ENCODE assay signal across 9 mouse cellular contexts in genomic region chr7:139944291-139945240, GRCm38 (mm10). TPM values are rescaled to one million over a fixed set of nuclear protein-coding genes. Genes with fewer than 3 reads are reported as not detected.
A peak's percentile ranks its signal among the peaks of the same experiment; 100 is the strongest.
DNase-seq lines count a peak whose midpoint lies in the region; ATAC-seq lines count a peak whose summit lies in the region.
"Had no signal": no experiment of that assay in that cellular context is flagged by ENCODE, and none has a peak within 500 bp of the region (broad histone marks: within the 10 kb centered on the region; RNA-seq: fewer than 3 reads in every experiment).

No protein-coding gene starts in this region.

- DNase-seq in heart, adult 8-10 months (ENCODE audit: low spot score) = no peak
- DNase-seq in ES-CJ7 (ENCODE audit: low read depth, low spot score) = peak; percentile 59
- DNase-seq in left cerebral cortex, postnatal 4 days = no peak
- no peak for DNase-seq in adrenal gland, adult 8-10 months
- DNase-seq in cerebellum, postnatal 36 days = no peak

- peak overlapping the region; percentile 66 for H3K4me2 ChIP-seq in heart, embryonic 11.5 days
- peak overlapping the region; percentile 54 for H3K4me2 ChIP-seq in hindbrain, embryonic 13.5 days
- H3K4me2 ChIP-seq in midbrain, embryonic 12.5 days (replicated peaks) = peak overlapping the region; percentile 48

- intact Hi-C loops in left cerebral cortex, postnatal 4 days (cut with DNase I) = no loop called here

- ATAC-seq in heart, embryonic 11.5 days (replicated peaks; ENCODE audit: insufficient number of reproducible peaks, low FRiP score, low TSS enrichment) = no peak
- ATAC-seq in hindbrain, embryonic 13.5 days (ENCODE audit: low FRiP score) = no peak
- ATAC-seq in midbrain, embryonic 12.5 days (ENCODE audit: low FRiP score, low read depth) = no peak

- WGBS in heart, embryonic 11.5 days (ENCODE audit: insufficient replicate concordance) = 3% methylated on average over 68 of the region's 68 CpGs
- 3% methylated on average over 67 of the region's 68 CpGs for whole genome bisulfite sequencing in hindbrain, embryonic 13.5 days
- WGBS in midbrain, embryonic 12.5 days = 3% methylated on average over 68 of the region's 68 CpGs

- H3K4me3 ChIP-seq in heart, embryonic 11.5 days (ENCODE audit: low read depth, low read length) = peak overlapping the region; percentile 35
- H3K4me3 ChIP-seq in hindbrain, embryonic 13.5 days = peak overlapping the region; percentile 35
- H3K4me3 ChIP-seq in midbrain, embryonic 12.5 days = peak overlapping the region; percentile 35

- H3K36me3 ChIP-seq in heart, embryonic 11.5 days (ENCODE audit: control insufficient read depth, insufficient read depth, low read length) = no peaks in the 10 kb centered on the region
- no peaks in the 10 kb centered on the region for H3K36me3 ChIP-seq in hindbrain, embryonic 13.5 days
- no peaks in the 10 kb centered on the region for H3K36me3 ChIP-seq in midbrain, embryonic 12.5 days

- peaks cover under 1% of the 10 kb centered on the region; the same call in 1 of the 2 replicates for H3K4me1 ChIP-seq in heart, embryonic 11.5 days (ENCODE audit: control insufficient read depth, insufficient read depth, low read length)
- peaks cover 15% of the 10 kb centered on the region for H3K4me1 ChIP-seq in hindbrain, embryonic 13.5 days (replicated peaks)
- peaks cover 14% of the 10 kb centered on the region; the same call in 1 of the 2 replicates for H3K4me1 ChIP-seq in midbrain, embryonic 12.5 days

- no peaks in the 10 kb centered on the region for H3K9me3 ChIP-seq in heart, embryonic 11.5 days (replicated peaks; ENCODE audit: control insufficient read depth, low read length)
- no peaks in the 10 kb centered on the region for H3K9me3 ChIP-seq in hindbrain, embryonic 13.5 days
- no peaks in the 10 kb centered on the region for H3K9me3 ChIP-seq in midbrain, embryonic 12.5 days

- H3K9ac ChIP-seq in heart, embryonic 11.5 days (ENCODE audit: low read depth, low read length) = no peak overlapping the region
- peak overlapping the region; percentile 58 for H3K9ac ChIP-seq in hindbrain, embryonic 13.5 days
- no peak overlapping the region for H3K9ac ChIP-seq in midbrain, embryonic 12.5 days (replicated peaks)

- peaks cover 76% of the 10 kb centered on the region for H3K27me3 ChIP-seq in heart, embryonic 11.5 days (ENCODE audit: control insufficient read depth, insufficient read depth, low read length)
- peaks cover 95% of the 10 kb centered on the region for H3K27me3 ChIP-seq in hindbrain, embryonic 13.5 days
- H3K27me3 ChIP-seq in midbrain, embryonic 12.5 days = peaks cover 97% of the 10 kb centered on the region

- H3K27ac ChIP-seq in heart, embryonic 11.5 days (ENCODE audit: low read depth, low read length) = no peak overlapping the region
- no peak overlapping the region for H3K27ac ChIP-seq in hindbrain, embryonic 13.5 days
- H3K27ac ChIP-seq in midbrain, embryonic 12.5 days (replicated peaks) = no peak overlapping the region

RNA-seq across cellular contexts. Expression of gene Utf1, which starts 1.0 kb away (rescaled TPM):
- not detected in 2 replicates for polyA plus RNA-seq in heart, embryonic 11.5 days (2014; fragmentation: Nextera tagmentation; extraction: Ambion mirVana)
- total RNA-seq in heart, adult 8-10 months (2022) = not detected
- not detected in 2 replicates for polyA plus RNA-seq in hindbrain, embryonic 13.5 days (2015; fragmentation: Nextera tagmentation; extraction: Ambion mirVana)
- not detected in 2 replicates for polyA plus RNA-seq in midbrain, embryonic 12.5 days (2016; fragmentation: Nextera tagmentation; extraction: Ambion mirVana)
- total RNA-seq in left cerebral cortex, postnatal 4 days (2021) = not detected
- total RNA-seq in adrenal gland, adult 8-10 months (2022) = not detected
- polyA plus RNA-seq: C2C12 had no signal

RNA-seq across cellular contexts. Expression of gene 6430531B16Rik, which starts 34.0 kb away (rescaled TPM):
- polyA plus RNA-seq in heart, embryonic 11.5 days (2014; fragmentation: Nextera tagmentation; extraction: Ambion mirVana) = 0.21 and 0.29 TPM in 2 replicates
- not detected for total RNA-seq in heart, adult 8-10 months (2022)
- 0.91 and 1.2 TPM in 2 replicates for polyA plus RNA-seq in hindbrain, embryonic 13.5 days (2015; fragmentation: Nextera tagmentation; extraction: Ambion mirVana)
- 0.45 and 0.52 TPM in 2 replicates for polyA plus RNA-seq in midbrain, embryonic 12.5 days (2016; fragmentation: Nextera tagmentation; extraction: Ambion mirVana)
- total RNA-seq in left cerebral cortex, postnatal 4 days (2021) = under 1 TPM; 0.66 to 0.83 TPM
- total RNA-seq in adrenal gland, adult 8-10 months (2022) = 1 to 10 TPM in 1 of 4 experiments, under 1 TPM in 2, not detected in 1; 0.31 to 1.1 (median 0.83) TPM

RNA-seq across cellular contexts. Expression of gene Adam8, which starts 47.8 kb away (rescaled TPM):
- 1.0 and 1.4 TPM in 2 replicates for polyA plus RNA-seq in heart, embryonic 11.5 days (2014; fragmentation: Nextera tagmentation; extraction: Ambion mirVana)
- total RNA-seq in heart, adult 8-10 months (2022) = 1 to 10 TPM in 2 of 4 experiments, under 1 TPM in 2; 0.25 to 1.8 (median 0.95) TPM
- 3.9 and 5.3 TPM in 2 replicates for polyA plus RNA-seq in hindbrain, embryonic 13.5 days (2015; fragmentation: Nextera tagmentation; extraction: Ambion mirVana)
- 3.6 and 3.9 TPM in 2 replicates for polyA plus RNA-seq in midbrain, embryonic 12.5 days (2016; fragmentation: Nextera tagmentation; extraction: Ambion mirVana)
- total RNA-seq in left cerebral cortex, postnatal 4 days (2021) = 1 to 10 TPM; 2.4 to 2.6 TPM
- total RNA-seq in adrenal gland, adult 8-10 months (2022) = 1 to 10 TPM; 1.8 to 5.9 (median 4.4) TPM

RNA-seq across cellular contexts. Expression of gene Kndc1, which starts 50.1 kb away (rescaled TPM):
- 0.03 TPM in 1 of 2 replicates, not detected in the other for polyA plus RNA-seq in heart, embryonic 11.5 days (2014; fragmentation: Nextera tagmentation; extraction: Ambion mirVana)
- total RNA-seq in heart, adult 8-10 months (2022) = under 1 TPM in 1 of 4 experiments, not detected in 3; 0.06 TPM
- polyA plus RNA-seq in hindbrain, embryonic 13.5 days (2015; fragmentation: Nextera tagmentation; extraction: Ambion mirVana) = 8.3 and 10.0 TPM in 2 replicates
- polyA plus RNA-seq in midbrain, embryonic 12.5 days (2016; fragmentation: Nextera tagmentation; extraction: Ambion mirVana) = 1.2 and 1.5 TPM in 2 replicates
- total RNA-seq in left cerebral cortex, postnatal 4 days (2021) = 10 to 100 TPM; 36.2 to 45.3 TPM
- total RNA-seq in adrenal gland, adult 8-10 months (2022) = 1 to 10 TPM in 3 of 4 experiments, under 1 TPM in 1; 0.93 to 3.0 (median 2.4) TPM
- polyA plus RNA-seq: C2C12 had no signal
